Mouse (Mus musculus) adrenal gland, postnatal 10 days (tissue): Measurements from ENCODE around the gene Ddx54. TPM values are rescaled to one million over a fixed set of nuclear protein-coding genes. Genes with fewer than 3 reads are reported as not detected.
A peak's percentile ranks its signal among the peaks of the same experiment; 100 is the strongest.

Experiments
- DNase-seq: peaks from one replicate; pipeline ENCODE4 v3.0.0; 2021; ENCODE audit warnings: mixed read lengths
- total RNA-seq, 2 experiments: library from RNA; stranded (reverse); gene quantifications; 2 replicates each; pipeline ENCODE4 v1.2.3; 2021

Gene Ddx54
- total RNA-seq, 2 experiments from 2014 or later, result 36.0 to 36.1 TPM

DNA sequence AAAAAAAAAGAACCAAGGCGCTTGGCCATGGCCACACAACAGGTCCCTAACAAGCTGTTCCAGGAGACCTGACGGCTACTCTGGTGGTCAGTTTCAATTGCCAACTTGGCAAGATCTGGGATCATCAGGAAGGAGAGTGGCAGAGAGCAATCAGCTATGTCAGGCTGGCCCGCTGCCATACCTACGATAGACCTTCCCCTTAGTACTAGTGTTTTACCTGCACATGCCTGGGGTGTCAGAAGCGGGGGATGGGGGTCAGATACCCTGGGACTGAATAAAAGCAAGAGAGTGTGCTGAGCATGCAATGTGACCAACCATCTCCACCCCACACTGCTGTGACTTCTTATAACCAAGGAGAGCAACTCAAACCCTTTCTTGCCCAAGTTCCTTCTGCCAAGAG lies 1.6 kb upstream of the Ddx54 start:
- DNase-seq, result no peak

DNA sequence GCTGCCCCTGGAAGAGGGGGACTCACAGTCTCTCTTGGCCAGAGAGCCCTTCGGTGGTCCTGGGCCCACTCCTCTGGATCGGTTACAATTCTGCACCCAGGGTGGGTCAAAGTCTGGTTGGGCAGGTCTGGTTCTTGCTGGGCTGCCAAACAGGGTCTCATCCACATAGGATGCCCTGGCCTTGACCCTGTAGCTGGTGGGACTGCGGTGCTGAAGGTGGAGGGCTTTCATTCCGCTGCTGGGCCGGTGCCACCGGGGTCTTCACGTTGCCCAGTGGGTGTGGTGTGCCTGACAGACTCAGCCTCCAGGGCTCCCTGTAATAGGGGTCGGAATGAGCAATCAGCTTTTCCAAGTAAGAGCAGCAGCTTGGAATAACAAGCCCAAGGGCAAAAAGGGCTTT lies 1.1 kb upstream of the Ddx54 start:
- no peak for DNase-seq

DNA sequence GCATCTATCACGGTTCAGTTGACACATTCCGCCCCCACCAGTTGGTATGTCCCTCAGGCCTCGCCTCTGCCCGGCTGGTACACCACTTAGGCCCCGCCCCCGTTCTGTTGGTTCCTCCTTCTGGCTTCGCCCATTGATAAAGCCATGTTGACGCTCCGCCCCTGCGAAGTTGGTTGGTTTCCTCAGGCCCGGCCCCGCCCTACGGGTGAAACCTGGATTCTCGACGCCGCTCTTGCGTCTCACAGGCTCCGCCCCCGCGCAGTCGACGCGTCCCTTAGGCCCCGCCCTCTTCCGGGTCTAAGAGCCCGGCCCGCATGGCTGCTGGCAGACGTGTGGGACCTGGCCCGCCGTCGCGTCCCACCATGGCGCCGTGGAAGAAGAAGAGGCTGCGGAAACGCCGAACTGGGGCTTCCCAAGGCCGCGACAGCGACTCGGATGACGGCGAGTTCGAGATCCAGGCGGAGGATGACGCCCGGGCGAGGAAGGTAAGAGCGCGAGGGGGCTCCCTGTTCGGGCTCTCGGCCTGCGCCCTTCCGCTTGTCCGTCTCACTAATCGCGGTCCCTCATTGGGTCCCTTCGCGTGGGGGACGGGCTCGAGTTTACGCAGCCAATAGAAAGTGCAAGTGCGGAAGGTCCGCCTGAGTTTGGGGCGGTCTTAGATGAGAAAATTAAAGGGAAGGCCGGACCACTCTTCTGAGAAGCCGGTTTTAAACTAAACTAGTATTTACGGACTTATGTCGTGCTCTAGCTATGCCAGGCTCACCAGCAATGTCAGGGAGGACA lies 474 bp downstream of the Ddx54 start:
- peak; percentile 99 for DNase-seq

DNA sequence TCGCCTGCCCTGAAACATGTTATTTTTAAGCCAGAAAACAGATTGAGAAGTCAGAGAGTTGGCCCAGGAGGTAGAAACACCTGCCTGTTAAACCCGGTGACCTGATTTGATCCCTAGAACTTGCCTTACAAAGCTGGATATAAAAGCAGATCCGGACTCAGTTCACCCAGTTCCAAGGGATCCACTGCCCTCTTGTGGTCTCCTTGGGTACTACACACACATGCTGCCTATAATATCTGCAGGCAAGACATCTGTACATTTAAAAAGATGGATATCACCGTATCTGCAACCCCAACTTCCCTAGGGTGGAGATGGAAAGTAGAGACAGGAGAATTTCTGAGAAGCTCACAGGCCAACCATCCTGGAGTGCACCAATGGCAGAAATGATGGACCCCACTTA lies 3.4 kb downstream of the Ddx54 start:
- no peak for DNase-seq

DNA sequence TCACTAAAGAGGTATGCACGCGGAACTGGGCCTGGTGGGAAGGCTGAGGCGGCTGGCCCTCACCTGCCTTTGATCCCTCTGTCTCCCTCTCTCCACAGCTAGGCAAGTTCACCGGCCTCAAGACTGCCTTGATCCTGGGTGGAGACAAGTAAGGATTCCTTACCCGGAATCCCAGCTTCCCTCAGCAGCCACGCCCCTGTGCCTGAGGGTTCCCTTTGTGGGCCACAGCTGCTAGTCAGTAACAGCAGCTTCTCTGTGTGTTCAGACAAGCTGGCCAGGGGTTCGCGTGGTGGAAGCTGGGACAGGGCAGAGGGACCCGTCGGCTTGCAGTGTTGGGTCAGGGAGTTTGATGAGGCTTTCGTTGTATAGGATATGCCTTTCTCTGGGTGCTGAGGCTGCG lies 6.2 kb downstream of the Ddx54 start:
- no peak for DNase-seq

DNA sequence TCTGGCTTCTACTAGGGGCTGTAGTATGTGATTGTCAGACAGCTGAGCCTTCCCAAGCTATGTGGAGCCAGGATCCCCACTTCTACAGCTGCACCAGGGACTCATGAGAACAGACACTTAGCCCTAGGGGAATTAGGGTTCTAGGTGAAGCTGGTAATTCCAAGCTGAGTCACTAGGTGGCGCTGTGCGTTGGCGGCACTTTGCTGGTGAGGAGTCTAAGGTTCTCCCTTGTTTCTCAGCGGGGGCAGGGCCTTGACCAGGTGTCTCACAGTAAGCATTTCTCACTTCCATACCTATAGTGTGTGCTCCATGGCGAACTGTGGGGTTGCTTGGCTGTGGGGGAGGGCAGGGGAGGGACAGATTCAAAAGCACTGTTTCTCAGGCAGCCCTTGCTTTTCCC lies 6.7 kb downstream of the Ddx54 start:
- DNase-seq, result peak; percentile 77

DNA sequence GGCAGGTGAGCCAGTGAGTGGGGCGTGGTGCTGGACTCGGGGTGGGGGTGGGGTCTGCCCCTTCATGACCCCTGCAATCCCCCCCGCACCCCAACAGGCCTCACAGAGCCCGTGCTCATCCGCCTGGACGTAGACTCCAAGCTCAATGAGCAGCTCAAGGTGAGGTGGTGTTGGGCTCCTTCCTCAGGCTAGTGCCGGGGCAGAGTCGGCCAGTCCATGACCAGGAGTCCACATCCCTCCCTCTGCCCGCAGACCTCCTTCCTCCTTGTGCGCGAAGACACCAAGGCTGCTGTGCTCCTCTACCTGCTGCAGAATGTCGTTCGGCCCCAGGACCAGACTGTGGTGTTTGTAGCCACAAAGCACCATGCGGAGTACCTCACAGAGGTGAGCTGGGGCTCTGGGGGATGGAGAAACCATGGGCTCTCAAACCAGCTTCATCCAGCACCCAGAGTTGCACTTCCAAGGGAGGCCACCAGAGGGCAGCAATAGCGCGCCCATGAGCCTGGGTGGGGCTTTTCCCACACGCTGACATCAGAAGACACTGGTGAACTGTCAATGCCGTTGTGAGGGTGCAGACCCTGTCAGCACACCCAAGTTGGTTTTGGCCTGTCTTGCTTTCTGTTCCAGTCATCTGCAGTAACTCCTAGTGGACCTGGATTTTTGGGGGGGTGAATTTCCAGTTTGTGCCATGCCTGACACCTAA lies 8.0 kb downstream of the Ddx54 start:
- peak; percentile 92 for DNase-seq

DNA sequence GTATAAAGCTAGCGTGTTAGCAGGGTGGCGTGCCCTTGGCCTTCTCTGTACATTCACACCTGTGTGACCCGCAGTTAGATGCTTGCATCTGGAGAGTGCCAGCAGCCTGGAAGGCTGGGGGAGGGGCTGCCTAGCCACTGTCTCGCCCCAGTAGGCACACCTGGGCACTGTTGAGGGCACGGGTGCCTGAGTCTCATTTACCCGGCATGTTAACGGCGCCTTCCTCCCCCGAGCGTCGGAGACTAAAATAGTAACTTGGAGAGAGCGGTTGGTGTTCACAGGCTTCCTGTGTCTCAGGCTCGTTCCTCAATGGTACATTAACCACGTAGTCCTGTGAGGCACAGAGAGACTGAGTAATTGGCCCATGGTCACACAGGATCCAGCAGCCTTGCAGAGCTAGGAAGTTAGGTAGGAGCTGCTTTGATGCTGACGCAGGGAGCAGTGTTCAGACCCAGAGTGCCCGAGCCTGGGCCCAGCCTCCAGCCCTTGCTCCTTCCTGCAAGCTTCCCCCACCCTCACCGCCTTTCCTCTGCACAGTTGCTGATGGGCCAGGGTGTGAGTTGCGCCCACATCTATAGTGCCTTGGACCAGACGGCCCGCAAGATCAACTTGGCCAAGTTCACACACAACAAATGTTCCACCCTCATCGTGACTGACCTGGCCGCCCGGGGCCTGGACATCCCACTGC lies 8.7 kb downstream of the Ddx54 start:
- no peak for DNase-seq

DNA sequence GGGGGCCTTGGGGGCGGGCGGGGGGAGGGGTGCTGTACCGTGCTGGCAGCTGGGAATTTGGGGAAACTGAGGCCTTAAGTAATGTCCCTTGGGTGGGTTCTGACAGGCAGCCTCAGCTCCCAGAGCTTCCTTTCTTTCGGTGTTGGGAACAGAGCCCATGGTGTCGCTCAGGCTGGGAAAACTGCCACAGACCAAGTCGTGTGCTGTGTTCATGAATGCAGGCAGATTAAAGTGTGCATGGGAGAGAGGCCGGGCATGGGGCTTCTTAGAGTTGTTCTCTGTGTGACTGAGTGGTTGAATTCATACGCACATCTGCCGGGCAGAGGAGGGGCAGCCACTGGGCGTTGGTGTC lies 9.3 kb downstream of the Ddx54 start:
- no peak for DNase-seq

DNA sequence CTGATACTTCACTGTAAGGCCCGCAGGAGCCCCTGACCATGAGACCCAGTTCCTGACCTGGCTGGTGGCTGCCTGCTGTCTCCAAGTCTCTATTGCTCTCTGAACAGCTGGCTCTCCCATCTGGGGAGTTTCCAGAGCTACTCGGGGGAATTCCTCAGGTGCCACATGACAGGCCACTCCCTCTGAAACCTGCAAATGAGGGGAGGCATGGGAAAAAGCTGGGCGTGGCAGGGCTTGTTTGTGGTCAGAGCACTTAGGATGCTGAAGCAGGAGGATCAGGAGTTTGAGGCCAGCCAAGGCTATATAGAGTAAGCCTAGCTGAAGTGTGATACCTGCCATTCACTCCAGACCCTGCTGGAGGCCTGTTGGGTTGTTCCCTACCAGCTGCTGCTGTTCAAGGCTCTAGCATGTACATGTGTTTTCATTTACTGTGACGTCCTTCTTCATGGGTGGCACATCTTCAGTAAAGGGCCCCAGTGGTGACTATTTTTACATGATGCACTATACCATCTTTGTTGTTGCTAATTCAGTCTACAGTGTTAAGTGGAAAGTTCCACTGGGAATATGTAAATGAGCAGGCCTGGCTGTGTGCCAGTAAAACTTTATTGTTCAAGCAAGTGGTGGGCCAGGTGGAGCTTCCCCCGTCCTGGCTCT lies 9.8 kb downstream of the Ddx54 start:
- DNase-seq, result no peak

DNA sequence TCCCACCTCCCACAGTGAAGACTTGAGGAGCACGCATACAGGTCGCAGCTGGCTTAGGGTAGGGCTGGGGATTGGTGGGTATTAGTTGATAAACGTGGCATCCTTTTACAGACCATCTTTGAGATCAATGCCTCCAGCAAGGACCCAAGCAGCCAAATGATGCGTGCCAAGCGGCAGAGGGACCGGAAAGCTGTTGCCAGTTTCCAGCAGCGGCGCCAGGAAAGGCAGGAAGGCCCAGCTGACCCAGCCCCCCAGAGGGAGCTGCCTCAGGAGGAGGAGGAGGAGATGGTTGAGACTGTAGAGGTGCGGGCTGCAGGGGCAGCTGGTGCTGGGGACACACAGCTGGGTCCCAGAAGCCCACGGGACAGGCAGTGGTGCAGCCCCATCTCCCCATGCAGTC lies 11.9 kb downstream of the Ddx54 start:
- DNase-seq, result no peak

DNA sequence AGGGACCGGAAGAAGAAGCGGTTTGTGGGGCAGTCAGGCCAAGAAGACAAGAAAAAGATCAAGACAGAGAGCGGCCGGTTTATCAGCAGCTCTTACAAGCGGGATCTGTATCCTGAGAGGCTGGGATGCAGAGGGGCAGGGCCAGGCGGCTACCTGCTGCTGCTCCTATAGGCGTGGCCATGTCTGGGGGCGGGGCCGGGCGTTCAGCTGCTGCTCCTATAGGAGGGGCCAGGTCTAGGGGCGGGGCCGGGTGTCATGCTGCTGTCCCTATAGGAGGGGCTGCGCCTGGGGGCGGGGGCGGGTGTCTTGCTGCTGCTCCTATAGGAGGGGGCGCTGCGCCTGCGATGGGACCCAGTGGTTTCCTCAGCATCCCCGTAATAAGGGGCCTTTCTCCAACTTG lies 13.9 kb downstream of the Ddx54 start:
- DNase-seq, result peak; percentile 45

DNA sequence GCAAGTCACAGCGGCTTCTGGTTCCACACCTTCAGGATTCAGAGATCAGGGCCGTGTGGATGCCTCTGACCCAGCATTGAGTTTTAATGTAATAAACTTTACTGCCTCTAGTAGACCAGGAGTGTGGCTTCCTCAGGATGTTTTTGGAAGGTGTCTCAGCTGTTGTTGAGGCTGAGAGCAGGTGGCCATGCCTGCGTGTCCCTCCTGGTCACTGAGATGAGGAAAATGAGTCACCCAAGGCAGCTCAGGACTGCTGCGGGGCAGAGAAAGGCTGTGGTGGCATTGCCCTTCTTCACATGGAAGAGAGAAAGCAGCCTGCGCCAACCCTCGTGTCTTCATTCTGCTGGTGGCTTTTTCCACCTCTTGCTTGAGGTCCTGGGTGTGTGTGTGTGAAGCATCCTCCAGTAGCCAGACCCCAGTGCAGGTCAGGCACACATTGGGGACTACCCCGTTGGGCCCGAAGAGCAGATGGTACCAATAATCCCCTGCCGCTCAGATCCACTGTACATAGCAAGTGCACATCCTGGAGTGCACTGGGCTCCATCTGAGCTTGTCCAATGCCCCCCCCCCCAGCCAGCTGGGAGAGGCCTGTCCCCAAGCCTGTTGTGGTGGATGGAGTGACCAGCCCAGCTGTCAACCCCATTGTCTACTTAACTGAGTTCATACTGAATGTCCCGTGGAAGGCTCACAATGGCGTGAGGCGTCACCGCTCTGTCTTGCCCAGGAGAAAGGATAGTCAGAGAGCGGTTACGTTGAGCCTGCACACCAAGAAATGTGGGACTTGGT lies 15.2 kb downstream of the Ddx54 start:
- no peak for DNase-seq

DNA sequence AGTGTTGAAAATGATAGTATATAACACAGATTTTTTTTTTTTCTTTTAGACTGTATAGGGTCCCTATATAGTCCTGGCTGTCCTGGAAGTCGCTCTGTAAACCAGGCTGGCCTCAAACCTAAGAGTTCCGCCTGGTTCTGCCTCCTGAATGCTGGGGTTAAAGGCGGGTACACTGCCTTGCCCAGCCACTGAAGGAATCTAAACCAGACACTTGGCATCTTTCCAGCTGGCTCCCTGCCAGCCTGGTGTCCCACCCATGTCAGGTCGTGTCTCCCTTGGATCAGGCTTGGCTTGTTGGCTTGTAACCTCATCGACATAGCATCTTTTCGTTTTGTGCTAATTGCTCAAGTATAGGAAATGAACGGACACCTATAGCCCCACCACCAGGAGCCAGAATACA lies 16.1 kb downstream of the Ddx54 start:
- DNase-seq, result peak; percentile 41

DNA sequence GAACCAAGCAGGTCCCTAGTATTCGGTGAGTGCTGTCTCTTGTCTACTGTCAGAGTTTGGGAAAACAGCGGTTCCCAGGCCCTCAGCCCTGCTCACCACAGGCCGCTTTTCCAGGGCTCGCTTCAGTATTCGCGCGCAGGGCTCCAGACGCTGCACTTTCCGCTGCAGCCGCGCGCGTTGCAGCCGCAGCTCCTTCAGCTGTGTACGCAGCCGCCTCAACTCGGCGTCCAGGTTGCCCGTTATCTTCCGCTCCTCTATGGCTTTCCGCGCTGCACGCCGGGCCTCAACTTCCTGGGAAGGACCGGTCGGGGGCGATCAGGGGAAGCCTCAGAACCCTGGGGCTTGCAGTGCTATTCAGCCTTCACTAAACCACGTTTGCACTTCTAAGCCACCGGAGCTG lies 18.6 kb downstream of the Ddx54 start:
- DNase-seq, result peak; percentile 36

DNA sequence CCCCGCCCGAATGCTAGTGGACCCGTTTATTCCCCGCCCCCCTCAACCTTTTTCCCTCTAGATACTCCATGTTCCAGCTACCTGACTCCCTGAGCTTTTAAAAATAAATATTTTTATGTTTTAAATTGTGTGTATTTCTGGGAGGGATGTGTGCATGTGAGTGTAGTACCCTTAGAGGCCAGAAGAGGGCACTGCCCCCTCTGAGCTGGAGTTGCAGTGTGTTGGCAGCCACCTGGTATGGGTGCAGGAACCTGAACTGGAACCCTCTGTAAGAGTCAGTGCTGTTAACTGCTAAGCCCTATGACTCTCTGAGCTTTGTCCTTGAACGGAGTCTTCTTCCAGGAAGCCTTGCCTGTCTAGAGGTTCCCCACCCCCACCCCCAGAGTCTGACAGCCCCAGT lies 19.4 kb downstream of the Ddx54 start:
- no peak for DNase-seq

DNA sequence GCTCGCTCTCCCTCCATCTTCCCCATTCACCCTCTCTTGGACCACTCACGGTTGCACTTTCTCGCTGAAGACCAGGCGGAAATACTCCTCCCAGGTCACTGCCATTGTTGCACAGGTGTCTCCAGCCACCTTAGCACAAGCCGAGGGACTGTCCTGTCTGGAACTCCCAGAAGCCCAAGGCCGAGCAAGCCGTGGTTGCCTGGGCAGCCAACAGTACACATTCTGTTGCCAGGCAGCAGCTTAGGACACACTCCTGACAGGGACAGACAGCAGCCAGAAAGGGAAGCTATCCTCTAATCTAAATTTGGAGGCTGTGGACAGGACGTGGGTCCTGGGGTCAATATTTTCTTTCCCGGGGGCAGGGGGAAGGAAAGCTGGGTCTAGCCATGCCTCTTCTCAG lies 21.6 kb downstream of the Ddx54 start, which contains the start of gene Cfap73:
Gene Cfap73 (minus strand): TSS at position 105 of the 400 bp plus-strand sequence.
- peak; percentile 67 for DNase-seq

DNA sequence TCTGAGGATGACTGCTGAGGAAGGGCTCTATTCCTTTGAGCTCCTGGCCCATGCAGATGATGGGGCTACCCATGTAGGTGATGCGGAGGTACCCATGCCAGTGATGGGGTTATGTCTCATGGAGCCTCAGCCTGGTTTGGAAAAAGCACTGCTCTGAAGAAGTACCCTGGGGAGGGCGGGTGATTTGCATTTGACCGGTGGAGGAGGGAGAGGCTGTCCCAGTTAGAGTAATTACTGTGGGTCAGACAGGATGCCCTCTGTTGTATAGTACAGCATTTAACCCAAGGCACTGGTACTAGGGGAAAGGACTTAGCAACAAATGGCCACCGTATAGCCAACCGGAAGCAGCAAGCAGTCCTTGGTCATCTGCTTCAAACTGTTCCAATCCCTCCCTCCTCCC lies 22.3 kb downstream of the Ddx54 start:
- no peak for DNase-seq

DNA sequence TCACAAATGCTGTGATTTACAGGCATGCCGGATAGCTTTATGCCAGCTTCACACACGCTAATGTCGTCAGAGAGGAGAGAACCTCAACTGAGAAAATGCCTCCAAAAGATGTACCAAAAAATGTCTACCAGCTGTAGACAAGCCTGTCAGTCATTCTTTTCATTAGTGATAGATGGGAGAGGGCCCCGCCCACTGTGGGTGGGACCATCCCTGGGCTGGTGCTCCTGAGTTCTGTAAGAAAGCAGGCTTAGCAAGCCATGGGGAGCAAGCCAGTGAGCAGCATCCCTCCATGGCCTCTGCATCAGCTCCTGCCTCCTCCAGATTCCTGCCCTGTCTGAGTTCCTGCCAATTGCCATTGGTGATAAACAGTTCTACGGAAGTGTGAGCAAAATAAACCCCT lies 23.1 kb downstream of the Ddx54 start:
- DNase-seq, result no peak

DNA sequence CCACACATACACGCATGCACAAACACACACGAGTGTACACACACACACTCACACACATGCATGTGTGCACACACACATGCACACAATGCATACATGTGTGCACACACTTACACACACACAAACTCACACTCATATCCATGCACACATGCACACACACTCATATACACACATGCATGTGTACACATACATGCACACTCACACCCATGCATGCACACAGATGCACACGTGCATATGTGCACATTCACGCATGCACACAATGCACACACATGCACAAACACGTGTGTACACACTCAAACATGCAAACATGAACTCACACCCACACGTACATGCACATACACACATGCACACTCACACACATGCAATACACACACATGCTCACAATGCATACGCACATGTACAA lies 27.6 kb downstream of the Ddx54 start:
- no peak for DNase-seq

DNA sequence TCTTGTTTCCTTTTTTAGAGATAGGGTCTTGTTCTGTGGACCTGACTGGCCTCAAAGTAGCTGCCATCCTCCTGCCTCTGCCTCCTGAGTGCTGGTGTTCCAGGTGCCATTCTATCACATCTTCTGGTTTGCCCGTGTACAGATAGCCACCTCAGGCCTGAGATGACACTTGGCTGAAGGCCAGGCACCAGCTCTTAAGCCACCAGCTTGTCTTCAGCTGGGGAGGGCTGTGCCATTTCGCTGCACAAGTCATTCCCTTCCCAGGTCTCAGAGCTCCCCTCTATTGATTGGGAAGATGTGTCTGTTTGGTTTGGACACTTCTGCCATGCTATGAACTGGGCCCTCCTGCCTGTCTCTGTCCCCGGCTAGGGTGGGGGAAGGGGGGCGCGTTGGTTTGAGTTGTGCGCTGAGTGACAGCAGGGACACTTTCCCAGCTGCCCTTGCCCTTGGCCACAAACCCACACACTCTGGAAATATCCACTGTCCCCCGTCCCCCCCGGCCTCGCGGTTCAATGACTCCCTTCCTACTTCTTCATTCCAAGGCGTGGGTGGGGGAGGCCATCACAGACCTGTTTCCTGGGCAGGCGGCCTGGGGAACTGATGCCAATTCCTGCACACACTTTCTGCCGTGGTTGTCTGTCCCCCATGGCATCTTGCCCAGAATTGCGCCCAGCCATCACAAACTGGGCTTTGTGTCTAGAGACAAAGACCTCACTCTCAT lies 31.0 kb downstream of the Ddx54 start:
- peak; percentile 81 for DNase-seq
